Mouse (Mus musculus) forebrain, embryonic 13.5 days (tissue): ENCODE data around the gene D3Ertd254e. TPM values are rescaled to one million over a fixed set of nuclear protein-coding genes. Genes with fewer than 3 reads are reported as not detected.

Experiments
- polyA plus RNA-seq: library from polyadenylated mRNA; unstranded; fragments of >200 nt; fragmentation: Nextera tagmentation; extraction: Ambion mirVana; gene quantifications from 2 replicates; pipeline ENCODE4 v1.2.1, GENCODE M21; 2015

D3Ertd254e gene
- polyA plus RNA-seq, 1 experiment from 2014 or later, result 10.6 TPM

Other genes starting within 250 kb of the D3Ertd254e start
- 114 and 127 TPM in 2 replicates for gene Dcun1d1, start 213.6 kb upstream of the D3Ertd254e start, polyA plus RNA-seq
- gene Mccc1, start 150.3 kb upstream of the D3Ertd254e start, polyA plus RNA-seq, result 33.8 and 34.7 TPM in 2 replicates
- not detected in 2 replicates for gene Ccdc144b, start 97.5 kb upstream of the D3Ertd254e start, polyA plus RNA-seq
- 85.3 and 88.1 TPM in 2 replicates for gene Acad9, start 85.0 kb upstream of the D3Ertd254e start, polyA plus RNA-seq
- 2.0 and 2.6 TPM in 2 replicates for gene Qrfpr, start 71.3 kb downstream of the D3Ertd254e start, polyA plus RNA-seq